Mouse (Mus musculus): ENCODE measurements around the gene Xlr4a. TPM values are rescaled to one million over a fixed set of nuclear protein-coding genes. Genes with fewer than 3 reads are reported as not detected.

The Xlr4a gene
- polyA plus RNA-seq, 1 experiment from 2014 or later, result 0.64 TPM

- 82% methylated on average over 8 of the region's 8 CpGs for WGBS
- no peaks in the 10 kb centered on the region for H3K4me1 ChIP-seq
- H3K9me3 ChIP-seq, result no peaks in the 10 kb centered on the region
- H3K27me3 ChIP-seq (replicated peaks; ENCODE audit: low read depth, poor library complexity, severe bottlenecking), result peaks cover 16% of the 10 kb centered on the region
- DNase-seq (ENCODE audit: low spot score), result no peak
- H3K4me3 ChIP-seq, result no peak overlapping the region
- no peak overlapping the region for H3K27ac ChIP-seq (replicated peaks)
- no peaks in the 10 kb centered on the region for H3K36me3 ChIP-seq (replicated peaks)
Measured at GRCm38 (mm10) chrX:73038831-73039230, 43.4 kb downstream of the Xlr4a start.

GRCm38 (mm10) chrX:73037003-73037402, 45.3 kb downstream of the Xlr4a start, which contains the start of gene Pnma5:
Pnma5 (minus strand) TSS chrX:73037103.
- no peak for DNase-seq (ENCODE audit: low spot score)
- H3K36me3 ChIP-seq (replicated peaks), result no peaks in the 10 kb centered on the region
- 77% methylated on average over 1 of the region's 1 CpGs for WGBS

More at GRCm38 (mm10) chrX:73037003-73037402, 45.3 kb downstream of the Xlr4a start, which contains the start of gene Pnma5:
- H3K27me3 ChIP-seq (replicated peaks; ENCODE audit: low read depth, poor library complexity, severe bottlenecking), result peaks cover 16% of the 10 kb centered on the region
- no peaks in the 10 kb centered on the region for H3K4me1 ChIP-seq
- no peaks in the 10 kb centered on the region for H3K9me3 ChIP-seq
- no peak within 1 kb of the TSS for H3K27ac ChIP-seq (replicated peaks)
- H3K4me3 ChIP-seq, result no peak within 1 kb of the TSS

Other genes with a start within 250 kb of the Xlr4a start
- 91.1 and 94.6 TPM in 2 replicates for gene Cetn2, start 164.1 kb downstream of the Xlr4a start, polyA plus RNA-seq (2016; fragmentation: Nextera tagmentation; extraction: Ambion mirVana)
- 34.0 and 36.4 TPM in 2 replicates for gene Nsdhl, start 163.9 kb downstream of the Xlr4a start, polyA plus RNA-seq (2016; fragmentation: Nextera tagmentation; extraction: Ambion mirVana)
- 3.7 and 5.6 TPM in 2 replicates for gene Zfp185, start 95.1 kb downstream of the Xlr4a start, polyA plus RNA-seq (2016; fragmentation: Nextera tagmentation; extraction: Ambion mirVana)
- 0.09 TPM in 1 of 2 replicates, not detected in the other for gene Pnma5, start 45.4 kb downstream of the Xlr4a start, polyA plus RNA-seq (2016; fragmentation: Nextera tagmentation; extraction: Ambion mirVana)
- 0.14 and 0.37 TPM in 2 replicates for gene Pnma3, start 17.7 kb downstream of the Xlr4a start, polyA plus RNA-seq (2016; fragmentation: Nextera tagmentation; extraction: Ambion mirVana)
- gene Xlr3a, start 14.6 kb upstream of the Xlr4a start, polyA plus RNA-seq (2016; fragmentation: Nextera tagmentation; extraction: Ambion mirVana), result 2.5 and 3.5 TPM in 2 replicates
- gene Gm14685, start 34.6 kb upstream of the Xlr4a start, polyA plus RNA-seq (2016; fragmentation: Nextera tagmentation; extraction: Ambion mirVana), result 0.09 and 0.16 TPM in 2 replicates
- not detected in 2 replicates for gene Xlr5b, start 66.3 kb upstream of the Xlr4a start, polyA plus RNA-seq (2016; fragmentation: Nextera tagmentation; extraction: Ambion mirVana)
- gene DXBay18, start 67.0 kb upstream of the Xlr4a start, polyA plus RNA-seq (2016; fragmentation: Nextera tagmentation; extraction: Ambion mirVana), result 0.12 TPM in 1 of 2 replicates, not detected in the other
- not detected in 2 replicates for gene Spin2d, start 94.5 kb upstream of the Xlr4a start, polyA plus RNA-seq (2016; fragmentation: Nextera tagmentation; extraction: Ambion mirVana)
- 11.7 and 12.6 TPM in 2 replicates for gene Xlr3b, start 109.7 kb upstream of the Xlr4a start, polyA plus RNA-seq (2016; fragmentation: Nextera tagmentation; extraction: Ambion mirVana)
- 0.65 TPM in 1 of 2 replicates, not detected in the other for gene Xlr4b, start 131.9 kb upstream of the Xlr4a start, polyA plus RNA-seq (2016; fragmentation: Nextera tagmentation; extraction: Ambion mirVana)
- 8.4 and 9.4 TPM in 2 replicates for gene F8a, start 145.8 kb upstream of the Xlr4a start, polyA plus RNA-seq (2016; fragmentation: Nextera tagmentation; extraction: Ambion mirVana)
- gene Xlr4c, start 160.7 kb upstream of the Xlr4a start, polyA plus RNA-seq (2016; fragmentation: Nextera tagmentation; extraction: Ambion mirVana), result 0.15 TPM in 2 replicates
- gene Xlr3c, start 182.9 kb upstream of the Xlr4a start, polyA plus RNA-seq (2016; fragmentation: Nextera tagmentation; extraction: Ambion mirVana), result 0.18 and 0.47 TPM in 2 replicates
- gene Xlr5a, start 210.5 kb upstream of the Xlr4a start, polyA plus RNA-seq (2016; fragmentation: Nextera tagmentation; extraction: Ambion mirVana), result not detected in 2 replicates
- not detected in 2 replicates for gene Xlr5c, start 210.5 kb upstream of the Xlr4a start, polyA plus RNA-seq (2016; fragmentation: Nextera tagmentation; extraction: Ambion mirVana)